Mouse (Mus musculus) E14TG2a.4 (cell line): ENCODE measurements around the gene Sec61g.

Experiments
- CTCF ChIP-seq: conservative IDR thresholded peaks from 2 replicates; pipeline ENCODE4 v1.5.1; 2014; ENCODE audit warnings: low read length
- NANOG ChIP-seq: IDR thresholded peaks from 2 replicates; pipeline ENCODE4 v1.6.1; 2014; ENCODE audit warnings: borderline replicate concordance, low read length, mixed read lengths

GRCm38 (mm10) chr11:16502744-16503143, 5.5 kb downstream of the Sec61g start:
- TF ChIP-seq CTCF (no peak), NANOG (no peak)
